Mouse (Mus musculus): ENCODE measurements around the gene Dyrk2.

DNA sequence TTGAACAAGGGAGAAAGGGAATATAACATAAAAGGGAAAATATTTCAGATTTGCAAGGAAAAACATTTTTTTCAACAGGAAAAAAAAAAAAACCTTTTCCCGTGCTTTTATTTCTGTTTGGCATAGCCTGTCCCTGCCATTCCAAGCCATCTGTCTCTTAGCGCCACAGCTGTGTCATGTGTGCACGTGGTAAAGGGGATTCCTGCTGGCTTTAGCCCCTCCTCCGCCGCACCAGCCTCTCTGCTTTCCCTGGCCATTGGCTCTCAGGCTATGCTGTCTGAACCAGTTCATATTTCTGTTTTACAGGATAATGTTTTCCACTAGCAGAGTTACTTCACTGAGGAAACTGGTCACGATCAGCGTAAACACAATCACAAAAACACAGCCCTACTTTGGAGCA, 49.1 kb downstream of the Dyrk2 start:
- TF ChIP-seq POLR2AphosphoS5 (IDR thresholded peaks at IDR 0.05; ENCODE audit: borderline replicate concordance, low read depth, low read length) (no peak), CTCF (IDR thresholded peaks at IDR 0.05 in 2 of 3, conservative IDR thresholded peaks at IDR 0.05 in 1 of 3; ENCODE audit: control insufficient read depth in 1 of 3, insufficient read depth in 1 of 3, low read depth in 2 of 3, low read length in 3 of 3, poor library complexity in 1 of 3, severe bottlenecking in 1 of 3) (no peak), ZKSCAN1 (IDR thresholded peaks at IDR 0.05; ENCODE audit: low read depth, low read length) (no peak), POLR2A (IDR thresholded peaks at IDR 0.05; ENCODE audit: control insufficient read depth in 1 of 2, insufficient read depth in 1 of 2, low read depth in 1 of 2, low read length in 2 of 2, poor library complexity in 1 of 2) (no peak), SMC3 (IDR thresholded peaks at IDR 0.05; ENCODE audit: low read depth, low read length) (no peak), GATA1 (IDR thresholded peaks at IDR 0.05; ENCODE audit: low read depth, low read length) (no peak), MYC (IDR thresholded peaks at IDR 0.05; ENCODE audit: low read depth, low read length) (no peak), MAFK (IDR thresholded peaks at IDR 0.05; ENCODE audit: borderline replicate concordance, low read depth, low read length) (no peak), RCOR1 (IDR thresholded peaks at IDR 0.05; ENCODE audit: low read depth, low read length) (no peak), MAX (IDR thresholded peaks at IDR 0.05; ENCODE audit: low read length) (no peak), NRF1 (IDR thresholded peaks at IDR 0.05; ENCODE audit: insufficient read depth, low read depth, low read length, poor library complexity, severe bottlenecking) (no peak), CHD2 (IDR thresholded peaks at IDR 0.05; ENCODE audit: low read length) (no peak), MXI1 (IDR thresholded peaks at IDR 0.05; ENCODE audit: low read depth, low read length) (no peak), E2F4 (IDR thresholded peaks at IDR 0.05; ENCODE audit: borderline replicate concordance, low read depth, low read length) (no peak)
